Mouse (Mus musculus) bone marrow macrophage, adult 2 months (primary cell): ENCODE results near the gene Reep1.

ENCODE experiments used
- CTCF ChIP-seq: IDR thresholded peaks from 2 replicates; pipeline ENCODE4 v1.5.1; 2012; ENCODE audit warnings: low read depth, mild to moderate bottlenecking, low read length, moderate library complexity
- POLR2A ChIP-seq: IDR thresholded peaks from 2 replicates; pipeline ENCODE4 v1.6.1; 2012; ENCODE audit warnings: mild to moderate bottlenecking, low read depth, low read length, borderline replicate concordance

DNA sequence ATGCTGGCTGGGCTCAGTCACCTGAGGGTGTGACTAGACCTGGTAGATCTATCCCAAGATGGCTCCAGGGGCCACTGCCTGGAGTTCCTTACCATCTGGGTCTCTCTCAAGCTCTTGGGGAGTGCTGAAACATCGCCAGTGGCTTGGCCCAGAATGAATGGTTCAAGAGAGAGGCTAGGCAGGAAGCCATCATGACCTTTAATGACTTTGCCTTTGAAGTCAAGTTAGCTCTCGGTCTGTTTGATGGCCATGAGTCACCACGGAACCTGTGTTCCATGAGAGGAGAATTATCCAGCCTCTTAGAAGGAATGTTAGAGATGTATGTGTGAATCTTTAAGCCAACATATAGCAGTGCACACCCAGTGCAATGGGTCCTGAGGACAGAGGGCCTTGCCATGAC, 92.0 kb downstream of the Reep1 start:
- TF ChIP-seq CTCF = no peak
- TF ChIP-seq POLR2A = no peak
